In the genomic region with DNA sequence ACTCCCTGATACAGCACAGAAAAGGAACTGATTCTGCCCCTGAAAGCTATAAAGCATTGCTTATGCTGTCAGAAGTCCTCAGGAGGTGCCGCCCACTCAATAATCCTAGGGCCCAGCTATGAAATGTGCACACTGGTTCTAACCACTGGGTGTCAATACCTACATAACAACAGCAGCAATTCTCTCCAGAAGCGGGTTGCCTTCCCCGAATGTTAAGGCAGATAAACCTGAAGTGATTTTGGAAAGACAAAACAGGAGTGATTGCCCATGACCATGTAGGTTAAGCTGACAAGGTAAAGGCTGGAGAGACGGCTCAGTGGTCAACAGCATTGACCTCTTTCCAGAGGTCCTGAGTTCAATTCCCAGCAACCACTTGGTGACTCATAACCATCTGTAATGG, we compare ENCODE assay signal across 35 mouse cellular contexts. TPM values are rescaled to one million over a fixed set of nuclear protein-coding genes. Genes with fewer than 3 reads are reported as not detected.
"Had no signal": no experiment of that assay in that cellular context is flagged by ENCODE, and none has a peak within 500 bp of the region (broad histone marks: within the 10 kb centered on the region; RNA-seq: fewer than 3 reads in every experiment).

No protein-coding gene starts in this region.

- H3K27me3 ChIP-seq: heart, embryonic 12.5 days; heart, embryonic 13.5 days; heart, embryonic 15.5 days; hindbrain, embryonic 12.5 days; hindbrain, embryonic 13.5 days; hindbrain, embryonic 15.5 days; intestine, embryonic 15.5 days; kidney, embryonic 15.5 days had no signal

- H3K4me1 ChIP-seq: heart, embryonic 10.5 days; heart, embryonic 12.5 days; hindbrain, embryonic 12.5 days; intestine, embryonic 15.5 days had no signal

- H3K27ac ChIP-seq: heart, embryonic 10.5 days; heart, embryonic 13.5 days; heart, embryonic 15.5 days; hindbrain, embryonic 10.5 days; hindbrain, embryonic 12.5 days; hindbrain, embryonic 13.5 days; hindbrain, embryonic 14.5 days; hindbrain, embryonic 15.5 days; hindbrain, postnatal 0 days; intestine, embryonic 15.5 days; kidney, embryonic 15.5 days; kidney, postnatal 0 days; left cerebral cortex, adult 2 months had no signal

- H3K36me3 ChIP-seq: hindbrain, embryonic 15.5 days; intestine, embryonic 15.5 days had no signal

- H3K4me3 ChIP-seq: heart, embryonic 10.5 days; heart, embryonic 12.5 days; heart, embryonic 13.5 days; heart, embryonic 15.5 days; hindbrain, embryonic 10.5 days; hindbrain, embryonic 12.5 days; hindbrain, embryonic 13.5 days; hindbrain, embryonic 15.5 days; intestine, embryonic 15.5 days; kidney, embryonic 15.5 days; left cerebral cortex, adult 2 months had no signal

- DNase-seq: heart, postnatal 10 days; heart, postnatal 14 days; heart, postnatal 36 days; heart, postnatal 4 days; kidney, adult 11 months; kidney, adult 18-20 months; kidney, adult 2 months; kidney, adult 8-10 months; kidney, adult 9 months; kidney, postnatal 10 days; kidney, postnatal 14 days; kidney, postnatal 25 days; kidney, postnatal 36 days; kidney, postnatal 4 days; layer of hippocampus, adult 9-11 months; layer of hippocampus, postnatal 36 days had no signal

RNA-seq across cellular contexts. Expression of a gene that starts 4.8 kb away (rescaled TPM):
- total RNA-seq: heart, postnatal 25 days; heart, postnatal 36 days; hematopoietic stem cell, adult 5-6 weeks had no signal
- polyA plus RNA-seq: heart, postnatal 0 days; intestine, postnatal 0 days; kidney, adult 2 months; large intestine, adult 2 months had no signal
